Mouse (Mus musculus): ENCODE measurements around the gene Amy2a4.
"Not testable (repeated sequence)": the region's sequence is repeated elsewhere in the genome, so short reads cannot be mapped to it uniquely, and the experiment has no call there.

DNA sequence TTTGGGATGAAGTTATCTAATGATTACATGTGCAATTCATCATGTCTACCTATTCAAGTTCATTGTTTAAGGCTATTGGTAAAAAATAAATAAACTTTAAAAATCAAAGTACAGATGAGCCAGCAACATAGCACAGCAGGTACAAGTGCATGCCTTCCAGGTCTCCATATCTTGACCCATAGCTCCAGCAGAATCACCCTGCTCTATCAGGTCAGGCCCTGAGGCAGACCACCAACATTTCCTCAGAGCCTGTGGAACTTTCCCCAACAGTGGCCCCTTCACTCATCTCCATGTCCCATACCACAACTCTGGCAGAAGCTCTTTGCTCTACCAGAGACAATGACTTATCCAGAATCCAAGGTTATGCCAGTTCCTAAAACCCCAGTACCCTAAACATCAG, 11.0 kb downstream of the Amy2a4 start:
- TF ChIP-seq EP300, CTCF (IDR thresholded peaks at IDR 0.05; ENCODE audit: low read depth): not testable (repeated sequence)

Data from liver, postnatal 0 days (tissue).